Comparison of ENCODE assay signal across 8 mouse cellular contexts in the genomic region with DNA sequence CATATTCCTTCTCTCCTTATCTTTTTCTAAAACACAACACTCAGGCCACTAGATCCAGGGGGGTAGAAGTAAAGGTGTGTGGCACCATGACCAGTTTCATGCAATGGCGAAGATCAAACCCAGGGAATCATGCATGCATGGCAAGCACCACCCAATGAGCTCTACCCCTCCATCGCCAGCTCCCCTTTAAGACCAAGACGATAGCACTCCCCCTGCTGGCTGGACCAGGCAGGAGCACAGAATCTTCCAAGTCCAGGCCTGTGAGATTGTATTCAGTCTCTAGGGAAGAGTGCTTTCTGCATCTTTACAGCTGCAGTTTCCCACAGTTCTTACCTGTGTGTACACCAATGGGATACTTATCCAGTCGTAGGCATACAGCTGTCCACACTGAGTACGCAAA. TPM values are rescaled to one million over a fixed set of nuclear protein-coding genes. Genes with fewer than 3 reads are reported as not detected.
DNase-seq lines count a peak whose midpoint lies in the region; ATAC-seq and TF ChIP-seq lines count a peak whose summit lies in the region.

No protein-coding gene starts in this region.

- H3K36me3 ChIP-seq in forebrain, embryonic 16.5 days (ENCODE audit: control insufficient read depth, insufficient read depth): no peaks in the 10 kb centered on the region
- peaks cover 3% of the 10 kb centered on the region; the same call in 1 of the 2 replicates for H3K36me3 ChIP-seq in hindbrain, postnatal 0 days (ENCODE audit: insufficient read depth, low read length)
- no peaks in the 10 kb centered on the region for H3K36me3 ChIP-seq in megakaryocyte, embryonic 14.5 days (replicated peaks; ENCODE audit: low read length)

- WGBS in forebrain, embryonic 16.5 days: 21% methylated on average over 5 of the region's 5 CpGs
- 27% methylated on average over 5 of the region's 5 CpGs for WGBS in hindbrain, postnatal 0 days

- H3K4me2 ChIP-seq in forebrain, embryonic 16.5 days (ENCODE audit: low read length): no peak overlapping the region
- no peak overlapping the region for H3K4me2 ChIP-seq in hindbrain, postnatal 0 days (ENCODE audit: low read depth, low read length)

- no peak for TF ChIP-seq POLR2A in brain, embryonic 14.5 days (IDR thresholded peaks at IDR 0.05; ENCODE audit: borderline replicate concordance, extremely low read depth, insufficient read depth, insufficient read length, poor library complexity, severe bottlenecking)

- H3K4me3 ChIP-seq in forebrain, embryonic 16.5 days (replicated peaks; ENCODE audit: low read length): no peak overlapping the region
- no peak overlapping the region for H3K4me3 ChIP-seq in hindbrain, postnatal 0 days (ENCODE audit: low read length)
- H3K4me3 ChIP-seq in megakaryocyte, embryonic 14.5 days (replicated peaks): peak overlapping the region; percentile 29

- DNase-seq in MEL-GATA-1-ER (ENCODE audit: extremely low read depth, low read depth): peak; percentile 59
- peak; percentile 79 for DNase-seq in brain, embryonic 14.5 days (ENCODE audit: low read depth)
- peak; percentile 82 for DNase-seq in hindbrain, postnatal 0 days (ENCODE audit: low spot score)
- peak; percentile 59 for DNase-seq in left cerebral cortex, adult 11 months (ENCODE audit: low spot score)
- peak; percentile 70 for DNase-seq in right cerebral cortex, postnatal 25 days
- DNase-seq in urinary bladder, postnatal 36 days (ENCODE audit: low spot score in 2 of 2): peak; percentile 77 to 80

- peaks cover 2% of the 10 kb centered on the region; the same call in 1 of the 2 replicates for H3K4me1 ChIP-seq in forebrain, embryonic 16.5 days (replicated peaks; ENCODE audit: control insufficient read depth, insufficient read depth, low read length)
- H3K4me1 ChIP-seq in hindbrain, postnatal 0 days (ENCODE audit: insufficient read depth, low read length): no peaks in the 10 kb centered on the region
- H3K4me1 ChIP-seq in megakaryocyte, embryonic 14.5 days: peaks cover 62% of the 10 kb centered on the region

- peak; percentile 86 for TF ChIP-seq CTCF in brain, embryonic 14.5 days (IDR thresholded peaks at IDR 0.05; ENCODE audit: borderline replicate concordance, extremely low read depth, insufficient read depth, insufficient read length)
- peak; percentile 88 for TF ChIP-seq CTCF in hindbrain, postnatal 0 days (IDR thresholded peaks at IDR 0.05; ENCODE audit: low read depth)

- no peak overlapping the region for H3K27ac ChIP-seq in forebrain, embryonic 16.5 days (ENCODE audit: low read length)
- H3K27ac ChIP-seq in hindbrain, postnatal 0 days: no peak overlapping the region

- no peaks in the 10 kb centered on the region for H3K9me3 ChIP-seq in forebrain, embryonic 16.5 days (ENCODE audit: control insufficient read depth, low read length)
- H3K9me3 ChIP-seq in hindbrain, postnatal 0 days (ENCODE audit: low read length): no peaks in the 10 kb centered on the region
- no peaks in the 10 kb centered on the region for H3K9me3 ChIP-seq in megakaryocyte, embryonic 14.5 days

- H3K9ac ChIP-seq in forebrain, embryonic 16.5 days (replicated peaks; ENCODE audit: low read depth, low read length): no peak overlapping the region
- H3K9ac ChIP-seq in hindbrain, postnatal 0 days (replicated peaks; ENCODE audit: low read length): no peak overlapping the region

- no peaks in the 10 kb centered on the region for H3K27me3 ChIP-seq in forebrain, embryonic 16.5 days (replicated peaks; ENCODE audit: control insufficient read depth, insufficient read depth, low read length)
- H3K27me3 ChIP-seq in hindbrain, postnatal 0 days (ENCODE audit: insufficient read depth, low read length): no peaks in the 10 kb centered on the region
- H3K27me3 ChIP-seq in megakaryocyte, embryonic 14.5 days (replicated peaks): peaks cover 18% of the 10 kb centered on the region

- 0 out of 2 replicates have a peak, but pooled peaks have one; percentile 6 for ATAC-seq in forebrain, embryonic 16.5 days
- ATAC-seq in hindbrain, postnatal 0 days: peak; percentile 8

RNA-seq across cellular contexts. Expression of a gene that starts 10.1 kb away (rescaled TPM):
- polyA plus RNA-seq in brain, embryonic 14.5 days (2012; rRNA removed): 1.2 and 1.4 TPM in 2 replicates
- polyA plus RNA-seq in forebrain, embryonic 16.5 days (2015; fragmentation: Nextera tagmentation; extraction: Ambion mirVana): 1.2 and 1.5 TPM in 2 replicates
- 0.86 and 1.5 TPM in 2 replicates for total RNA-seq in hindbrain, postnatal 0 days (2014; rRNA removed)
- polyA plus RNA-seq in hindbrain, postnatal 0 days (2015; fragmentation: Nextera tagmentation; extraction: Ambion mirVana): 2.6 and 3.0 TPM in 2 replicates
- not detected in 2 replicates for polyA plus RNA-seq in megakaryocyte, embryonic 14.5 days (2012; ENCODE audit: insufficient read depth, low replicate concordance)

RNA-seq across cellular contexts. Expression of a gene that starts 10.2 kb away (rescaled TPM):
- polyA plus RNA-seq in brain, embryonic 14.5 days (2012; rRNA removed): 19.5 and 20.0 TPM in 2 replicates
- 18.0 and 18.4 TPM in 2 replicates for polyA plus RNA-seq in forebrain, embryonic 16.5 days (2015; fragmentation: Nextera tagmentation; extraction: Ambion mirVana)
- total RNA-seq in hindbrain, postnatal 0 days (2014; rRNA removed): 19.7 and 23.0 TPM in 2 replicates
- 20.1 and 22.2 TPM in 2 replicates for polyA plus RNA-seq in hindbrain, postnatal 0 days (2015; fragmentation: Nextera tagmentation; extraction: Ambion mirVana)
- polyA plus RNA-seq in megakaryocyte, embryonic 14.5 days (2012; ENCODE audit: insufficient read depth, low replicate concordance): 2.0 and 8.8 TPM in 2 replicates

RNA-seq across cellular contexts. Expression of a gene that starts 10.9 kb away (rescaled TPM):
- polyA plus RNA-seq in brain, embryonic 14.5 days (2012; rRNA removed): 574 and 777 TPM in 2 replicates
- 1,497 and 1,681 TPM in 2 replicates for polyA plus RNA-seq in forebrain, embryonic 16.5 days (2015; fragmentation: Nextera tagmentation; extraction: Ambion mirVana)
- 301 and 443 TPM in 2 replicates for total RNA-seq in hindbrain, postnatal 0 days (2014; rRNA removed)
- polyA plus RNA-seq in hindbrain, postnatal 0 days (2015; fragmentation: Nextera tagmentation; extraction: Ambion mirVana): 2,616 and 2,786 TPM in 2 replicates
- polyA plus RNA-seq in megakaryocyte, embryonic 14.5 days (2012; ENCODE audit: insufficient read depth, low replicate concordance): 7,037 and 23,567 TPM in 2 replicates

RNA-seq across cellular contexts. Expression of a gene that starts 50.1 kb away (rescaled TPM):
- polyA plus RNA-seq in brain, embryonic 14.5 days (2012; rRNA removed): 42.8 and 44.8 TPM in 2 replicates
- polyA plus RNA-seq in forebrain, embryonic 16.5 days (2015; fragmentation: Nextera tagmentation; extraction: Ambion mirVana): 14.1 and 20.9 TPM in 2 replicates
- 52.5 and 59.0 TPM in 2 replicates for total RNA-seq in hindbrain, postnatal 0 days (2014; rRNA removed)
- polyA plus RNA-seq in hindbrain, postnatal 0 days (2015; fragmentation: Nextera tagmentation; extraction: Ambion mirVana): 35.1 and 37.4 TPM in 2 replicates
- 3.6 and 19.1 TPM in 2 replicates for polyA plus RNA-seq in megakaryocyte, embryonic 14.5 days (2012; ENCODE audit: insufficient read depth, low replicate concordance)
